Mouse (Mus musculus) MEL (cell line): ENCODE measurements around the gene Arsg. TPM values are rescaled to one million over a fixed set of nuclear protein-coding genes. Genes with fewer than 3 reads are reported as not detected.

Experiments
- DNase-seq: peaks from one replicate; pipeline ENCODE4 v3.0.0; 2011; ENCODE audit warnings: low read depth, low spot score
- H3K27ac ChIP-seq: 2 replicates; pipeline ENCODE4 v1.5.1; 2012; ENCODE audit warnings: low read depth, mild to moderate bottlenecking, control low read depth, low read length, moderate library complexity; ENCODE audit not compliant: control insufficient read depth
- H3K27me3 ChIP-seq, 2 experiments: fragments of 150-350 bp in 1 of 2; sonication (generic) in 1 of 2; 2 replicates each; pipeline ENCODE4 v1.6.1; 2012; ENCODE audit warnings: low read length in 2 of 2, mild to moderate bottlenecking in 2 of 2, improper control_type of control experiment in 1 of 2, moderate library complexity in 1 of 2; ENCODE audit not compliant: insufficient read depth in 2 of 2, control insufficient read depth in 1 of 2
- H3K36me3 ChIP-seq, 2 experiments: 2 replicates each; pipeline ENCODE4 v1.6.1; 2012 to 2014; ENCODE audit warnings: low read length in 2 of 2, improper control_type of control experiment in 1 of 2, inconsistent platforms in 1 of 2, mild to moderate bottlenecking in 1 of 2; ENCODE audit not compliant: insufficient read depth in 2 of 2, control insufficient read depth in 1 of 2
- H3K4me1 ChIP-seq, 2 experiments: fragments of 150-350 bp in 1 of 2; sonication (generic) in 1 of 2; 2 replicates each; pipeline ENCODE4 v1.6.1; 2012; ENCODE audit warnings: low read length in 2 of 2, improper control_type of control experiment in 1 of 2, mild to moderate bottlenecking in 1 of 2; ENCODE audit not compliant: insufficient read depth in 2 of 2, control insufficient read depth in 1 of 2
- H3K4me3 ChIP-seq, 2 experiments: fragments of 150-350 bp in 1 of 2; sonication (generic) in 1 of 2; 2 replicates each; pipeline ENCODE4 v1.5.1; 2012; ENCODE audit warnings: low read depth in 2 of 2, low read length in 2 of 2, mild to moderate bottlenecking in 2 of 2, moderate library complexity in 2 of 2, control low read depth in 1 of 2, improper control_type of control experiment in 1 of 2; ENCODE audit not compliant: control insufficient read depth in 1 of 2, insufficient read depth in 1 of 2
- H3K79me2 ChIP-seq: 2 replicates; pipeline ENCODE4 v1.6.1; 2012; ENCODE audit warnings: mild to moderate bottlenecking, low read length, moderate library complexity; ENCODE audit not compliant: control insufficient read depth, poor library complexity, insufficient read depth
- H3K9ac ChIP-seq: 2 replicates; pipeline ENCODE4 v1.6.1; 2012; ENCODE audit warnings: low read depth, mild to moderate bottlenecking, control low read depth, low read length, moderate library complexity; ENCODE audit not compliant: control insufficient read depth, poor library complexity, severe bottlenecking
- H3K9me3 ChIP-seq: fragments of 150-350 bp; sonication (generic); replicated peaks from 2 replicates; pipeline ENCODE4 v1.6.1; 2012; ENCODE audit warnings: mild to moderate bottlenecking, low read length, improper control_type of control experiment, moderate library complexity; ENCODE audit not compliant: insufficient read depth
- CHD1 ChIP-seq: IDR thresholded peaks from 2 replicates; pipeline ENCODE4 v1.6.1; 2012; ENCODE audit warnings: low read depth, mild to moderate bottlenecking, inconsistent platforms, low read length, improper control_type of control experiment
- CHD2 ChIP-seq: IDR thresholded peaks from 2 replicates; pipeline ENCODE4 v1.6.1; 2011; ENCODE audit warnings: low read length, improper control_type of control experiment
- CTCF ChIP-seq, 3 experiments: IDR thresholded peaks in 2 of 3; conservative IDR thresholded peaks in 1 of 3; 2 replicates each; pipeline ENCODE4 v1.5.1; 2011 to 2012; ENCODE audit warnings: low read length in 3 of 3, low read depth in 2 of 3, mild to moderate bottlenecking in 2 of 3, improper control_type of control experiment in 1 of 3, inconsistent platforms in 1 of 3, mixed read lengths in 1 of 3, moderate library complexity in 1 of 3; ENCODE audit not compliant: control insufficient read depth in 1 of 3, insufficient read depth in 1 of 3, poor library complexity in 1 of 3, severe bottlenecking in 1 of 3
- ELF1 ChIP-seq: IDR thresholded peaks from 2 replicates; pipeline ENCODE4 v1.6.1; 2014; ENCODE audit warnings: low read depth, mild to moderate bottlenecking, inconsistent platforms, low read length, improper control_type of control experiment, moderate library complexity
- EP300 ChIP-seq, 2 experiments: IDR thresholded peaks; 2 replicates each; pipeline ENCODE4 v1.6.1; 2011; ENCODE audit warnings: improper control_type of control experiment in 2 of 2, low read length in 2 of 2, low read depth in 1 of 2, mild to moderate bottlenecking in 1 of 2
- GABPA ChIP-seq: IDR thresholded peaks from 2 replicates; pipeline ENCODE4 v1.6.1; 2012; ENCODE audit warnings: low read depth, mild to moderate bottlenecking, inconsistent platforms, low read length, improper control_type of control experiment, moderate library complexity
- HCFC1 ChIP-seq: IDR thresholded peaks from 2 replicates; pipeline ENCODE4 v1.6.1; 2012; ENCODE audit warnings: low read depth, mild to moderate bottlenecking, inconsistent platforms, low read length, improper control_type of control experiment, moderate library complexity
- MAX ChIP-seq: IDR thresholded peaks from 2 replicates; pipeline ENCODE4 v1.6.1; 2011; ENCODE audit warnings: low read length, improper control_type of control experiment
- MEF2A ChIP-seq: IDR thresholded peaks from 2 replicates; pipeline ENCODE4 v1.6.1; 2014; ENCODE audit warnings: low read depth, mild to moderate bottlenecking, inconsistent platforms, low read length, improper control_type of control experiment; ENCODE audit not compliant: poor library complexity, insufficient replicate concordance, severe bottlenecking; ENCODE audit errors: extremely low read depth
- MXI1 ChIP-seq: IDR thresholded peaks from 2 replicates; pipeline ENCODE4 v1.6.1; 2011; ENCODE audit warnings: mild to moderate bottlenecking, low read depth, low read length, improper control_type of control experiment
- MYB ChIP-seq: IDR thresholded peaks from 2 replicates; pipeline ENCODE4 v1.6.1; 2011; ENCODE audit warnings: mild to moderate bottlenecking, low read depth, low read length, improper control_type of control experiment
- MYC ChIP-seq: IDR thresholded peaks from 2 replicates; pipeline ENCODE4 v1.6.1; 2011; ENCODE audit warnings: low read depth, mild to moderate bottlenecking, low read length, improper control_type of control experiment, moderate library complexity
- NELFE ChIP-seq: IDR thresholded peaks from 2 replicates; pipeline ENCODE4 v1.6.1; 2011; ENCODE audit warnings: low read depth, low read length, improper control_type of control experiment
- NRF1 ChIP-seq: IDR thresholded peaks from 2 replicates; pipeline ENCODE4 v1.6.1; 2014; ENCODE audit warnings: low read depth, mild to moderate bottlenecking, inconsistent platforms, low read length, improper control_type of control experiment, moderate library complexity; ENCODE audit not compliant: poor library complexity, insufficient read depth, severe bottlenecking
- POLR2AphosphoS5 ChIP-seq: IDR thresholded peaks from 2 replicates; pipeline ENCODE4 v1.6.1; 2012; ENCODE audit warnings: low read depth, borderline replicate concordance, mild to moderate bottlenecking, inconsistent platforms, low read length, moderate library complexity, mixed read lengths
- RAD21 ChIP-seq: IDR thresholded peaks from 2 replicates; pipeline ENCODE4 v1.6.1; 2011; ENCODE audit warnings: mild to moderate bottlenecking, low read depth, low read length, improper control_type of control experiment
- SIN3A ChIP-seq: IDR thresholded peaks from 2 replicates; pipeline ENCODE4 v1.6.1; 2012; ENCODE audit warnings: low read length, improper control_type of control experiment, inconsistent platforms
- SMC3 ChIP-seq: IDR thresholded peaks from 2 replicates; pipeline ENCODE4 v1.6.1; 2011; ENCODE audit warnings: low read depth, low read length, improper control_type of control experiment
- ZC3H11A ChIP-seq: IDR thresholded peaks from 2 replicates; pipeline ENCODE4 v1.6.1; 2012; ENCODE audit warnings: low read depth, mild to moderate bottlenecking, inconsistent platforms, low read length, improper control_type of control experiment
- ZKSCAN1 ChIP-seq: IDR thresholded peaks from 2 replicates; pipeline ENCODE4 v1.6.1; 2012; ENCODE audit warnings: low read depth, mild to moderate bottlenecking, inconsistent platforms, low read length, improper control_type of control experiment, moderate library complexity
- ZNF384 ChIP-seq: IDR thresholded peaks from 2 replicates; pipeline ENCODE4 v1.6.1; 2012; ENCODE audit warnings: low read depth, mild to moderate bottlenecking, inconsistent platforms, low read length, improper control_type of control experiment
- polyA plus RNA-seq, 2 experiments: library from polyadenylated mRNA; stranded (reverse) in 1 of 2; unstranded in 1 of 2; fragments of >175 nt in 1 of 2; fragments of >200 nt in 1 of 2; gene quantifications; 2 replicates each; pipeline versions ENCODE4 v1.2.1 to v1.2.4; 2012; ENCODE audit warnings: low replicate concordance in 2 of 2, low read depth in 1 of 2; ENCODE audit not compliant: insufficient read length in 2 of 2, insufficient read depth in 1 of 2, missing spikeins in 1 of 2
- total RNA-seq: library from RNA; depleted of rRNA; stranded (reverse); fragments of 300-350 nt; gene quantifications from 2 replicates; pipeline ENCODE4 v1.2.3, GENCODE M21; 2012

Gene Arsg
- total and polyA plus RNA-seq, 3 experiments: 3.9 to 5.2 TPM; not detected in 1

DNA sequence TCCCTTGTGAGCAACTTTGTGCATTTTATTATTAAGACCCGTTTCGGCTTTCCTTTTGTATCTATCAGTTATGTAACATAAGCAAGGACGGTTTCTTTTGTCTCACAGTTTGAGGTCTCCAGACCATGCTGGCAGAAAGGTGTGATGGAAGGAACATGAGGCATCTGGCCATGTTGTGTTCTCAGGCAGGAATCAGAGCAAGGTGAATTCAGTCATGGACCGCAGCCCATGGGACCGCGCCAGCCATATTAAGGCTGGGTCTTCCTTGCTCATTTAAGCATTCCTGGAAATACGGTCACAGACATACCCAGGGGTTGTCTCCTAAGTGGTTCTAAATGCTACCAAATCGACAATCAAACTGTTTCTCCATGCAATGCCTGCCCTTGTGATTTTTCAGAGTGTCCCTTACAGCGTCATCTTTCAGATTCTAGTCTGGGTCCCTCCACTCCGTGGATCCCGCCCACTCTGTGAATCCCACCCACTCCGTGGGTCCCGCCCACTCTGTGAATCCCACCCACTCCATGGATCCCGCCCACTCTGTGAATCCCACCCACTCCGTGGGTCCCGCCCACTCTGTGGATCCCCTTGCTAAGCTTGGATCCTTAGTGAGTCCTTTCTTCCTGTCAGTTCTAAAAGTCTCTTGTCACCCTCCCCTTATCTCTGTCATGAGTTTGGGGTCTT is 40.0 kb downstream of the Arsg start:
- H3K27ac ChIP-seq: no peak overlapping the region
- no peaks in the 10 kb centered on the region for H3K4me1 ChIP-seq
- H3K27me3 ChIP-seq: no peaks in the 10 kb centered on the region
- DNase-seq: no peak
- no peaks in the 10 kb centered on the region for H3K36me3 ChIP-seq
- no peaks in the 10 kb centered on the region for H3K79me2 ChIP-seq
- TF ChIP-seq ZKSCAN1: no peak
- no peak for TF ChIP-seq ZC3H11A
- no peak for TF ChIP-seq SMC3
- TF ChIP-seq MAX: no peak
- H3K4me3 ChIP-seq: no peak overlapping the region
- no peaks in the 10 kb centered on the region for H3K9me3 ChIP-seq
- no peak overlapping the region for H3K9ac ChIP-seq

DNA sequence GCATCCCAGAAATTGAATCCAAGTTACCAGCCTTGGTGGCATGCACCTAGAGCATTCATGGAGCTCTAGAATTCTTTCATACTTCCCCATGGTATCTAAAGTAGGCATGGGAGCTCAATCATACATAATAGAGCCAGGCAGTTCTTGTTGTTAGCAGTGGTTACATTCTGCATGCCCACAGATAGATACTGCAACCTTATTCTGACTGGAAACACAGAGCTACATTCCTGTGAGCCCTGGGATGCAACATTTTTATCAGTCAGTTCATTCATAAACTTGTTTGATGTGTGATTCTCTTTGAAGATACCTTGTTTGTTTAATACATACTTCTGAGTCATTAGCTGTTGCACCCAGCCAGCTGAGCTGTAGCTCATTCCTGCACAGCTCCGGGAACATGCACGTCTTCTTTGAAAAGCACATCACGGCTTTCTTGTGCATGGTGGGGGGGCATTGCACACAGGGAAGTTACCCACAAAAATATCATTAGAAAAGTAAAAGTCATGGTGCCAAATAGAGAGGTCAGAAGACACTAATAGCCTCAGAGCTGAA is 41.0 kb downstream of the Arsg start:
- Histone ChIP-seq H3K9me3 (no peaks in the 10 kb centered on the region), H3K36me3 (no peaks in the 10 kb centered on the region), H3K27me3 (no peaks in the 10 kb centered on the region), H3K9ac (no peak overlapping the region)
- DNase-seq: no peak
- TF ChIP-seq RAD21 (no peak), EP300 (IDR thresholded peaks at IDR 0.05; ENCODE audit: low read depth in 1 of 2, low read length in 2 of 2) (no peak), CHD2 (no peak), NRF1 (no peak), CTCF (IDR thresholded peaks at IDR 0.05 in 2 of 3, conservative IDR thresholded peaks at IDR 0.05 in 1 of 3; ENCODE audit: control insufficient read depth in 1 of 3, insufficient read depth in 1 of 3, low read depth in 2 of 3, low read length in 3 of 3, poor library complexity in 1 of 3, severe bottlenecking in 1 of 3) (no peak), ZNF384 (no peak), MXI1 (no peak), MYB (no peak), POLR2AphosphoS5 (no peak), MEF2A (no peak), NELFE (no peak), MYC (no peak), HCFC1 (no peak), MAX (no peak), CHD1 (no peak), SIN3A (no peak), GABPA (no peak), ELF1 (no peak)
- TF ChIP-seq, all 39 proteins: peak for 0
- Histone ChIP-seq H3K79me2 (no peaks in the 10 kb centered on the region), H3K4me3 (no peak overlapping the region), H3K4me1 (no peaks in the 10 kb centered on the region), H3K27ac (no peak overlapping the region)
